Mouse (Mus musculus): ENCODE results near the gene Mrgpra2a. TPM values are rescaled to one million over a fixed set of nuclear protein-coding genes. Genes with fewer than 3 reads are reported as not detected.
"Not testable (repeated sequence)": the region's sequence is repeated elsewhere in the genome, so short reads cannot be mapped to it uniquely, and the experiment has no call there.

Mrgpra2a gene
- polyA plus RNA-seq, 2 experiments, result not detected

DNA sequence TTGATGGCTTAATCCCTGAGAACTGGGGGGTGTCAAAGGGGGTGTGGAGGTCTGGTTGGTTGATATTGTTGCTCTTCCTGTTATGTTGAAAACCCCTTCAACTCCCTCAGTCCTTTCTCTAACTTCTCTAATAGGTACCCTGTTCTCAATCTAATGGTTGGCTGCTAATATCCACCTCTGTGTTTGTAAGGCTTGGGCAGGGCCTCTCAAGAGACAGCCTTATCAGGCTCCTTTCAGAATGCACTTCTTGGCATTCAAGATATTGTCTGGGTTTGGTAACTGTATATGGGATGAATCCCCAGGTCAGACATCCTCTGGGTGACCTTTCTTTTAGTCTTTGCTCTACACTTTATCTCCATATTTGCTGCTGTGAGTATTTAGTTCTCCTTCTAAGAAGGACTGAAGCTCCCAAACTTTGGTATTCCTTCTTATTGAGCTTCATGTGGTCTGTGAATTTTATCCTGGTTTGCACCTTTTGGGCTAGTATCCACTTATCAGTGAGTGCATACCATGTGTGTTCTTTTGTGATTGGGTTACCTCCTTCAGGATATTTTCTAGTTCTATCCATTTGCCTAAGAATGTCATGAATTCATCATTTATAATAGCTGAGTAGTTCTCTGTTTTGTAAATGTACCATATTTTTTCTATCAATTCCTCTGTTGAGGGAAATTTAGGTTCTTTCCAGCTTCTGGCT is 24.0 kb downstream of the Mrgpra2a start:
- H3K4me3 ChIP-seq (replicated peaks; ENCODE audit: low read length); DNase-seq (ENCODE audit: low spot score); ATAC-seq (ENCODE audit: low FRiP score, low read depth); H3K27me3 ChIP-seq (ENCODE audit: control insufficient read depth, insufficient read depth, low read length); H3K27ac ChIP-seq (replicated peaks; ENCODE audit: low read depth, low read length); H3K4me2 ChIP-seq (replicated peaks; ENCODE audit: low read depth, low read length, severe bottlenecking); H3K9ac ChIP-seq (ENCODE audit: low read depth, low read length, severe bottlenecking); H3K9me3 ChIP-seq (ENCODE audit: control insufficient read depth, low read length); H3K36me3 ChIP-seq (ENCODE audit: control insufficient read depth, insufficient read depth, low read length); H3K4me1 ChIP-seq (ENCODE audit: control insufficient read depth, insufficient read depth, low read length): not testable (repeated sequence)

DNA sequence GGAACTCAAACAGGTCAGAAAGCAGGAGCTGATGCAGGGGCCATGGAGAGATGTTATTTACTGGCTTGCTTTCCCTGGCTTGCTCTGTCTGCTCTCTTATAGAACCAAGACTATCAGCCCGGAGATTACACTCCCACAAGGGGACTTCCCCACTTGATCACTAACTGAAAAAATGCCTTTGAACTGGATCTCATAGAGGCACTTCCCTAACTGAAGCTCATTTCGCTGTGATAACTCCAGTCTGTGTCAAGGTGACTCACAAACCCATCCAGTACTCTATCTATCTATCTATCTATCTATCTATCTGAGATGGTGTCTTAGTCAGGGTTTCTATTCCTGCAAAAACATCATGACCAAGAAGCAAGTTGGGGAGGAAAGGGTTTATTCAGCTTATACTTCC is 41.3 kb downstream of the Mrgpra2a start:
- Histone ChIP-seq H3K36me3 (ENCODE audit: control insufficient read depth, insufficient read depth, low read length) (no peaks in the 10 kb centered on the region), H3K27ac (replicated peaks; ENCODE audit: low read depth, low read length) (no peak overlapping the region), H3K9me3 (ENCODE audit: control insufficient read depth, low read length) (0 out of 2 replicates have a peak, but pooled peaks cover 10% of the 10 kb centered on the region), H3K4me1 (ENCODE audit: control insufficient read depth, insufficient read depth, low read length) (no peaks in the 10 kb centered on the region), H3K9ac (ENCODE audit: low read depth, low read length, severe bottlenecking) (no peak overlapping the region), H3K4me2 (replicated peaks; ENCODE audit: low read depth, low read length, severe bottlenecking) (no peak overlapping the region), H3K27me3 (ENCODE audit: control insufficient read depth, insufficient read depth, low read length) (no peaks in the 10 kb centered on the region), H3K4me3 (replicated peaks; ENCODE audit: low read length) (no peak overlapping the region)
- ATAC-seq (ENCODE audit: low FRiP score, low read depth) (no peak), DNase-seq (ENCODE audit: low spot score) (no peak)
- WGBS, result 52% methylated on average over 2 of the region's 2 CpGs
- no peak for TF ChIP-seq POLR2A (IDR thresholded peaks at IDR 0.05; ENCODE audit: borderline replicate concordance, extremely low read depth, insufficient read depth, insufficient read length)

GRCm38 (mm10) chr7:47409545-47409944 is 42.4 kb downstream of the Mrgpra2a start:
- H3K9me3 ChIP-seq (ENCODE audit: control insufficient read depth, low read length), result 0 out of 2 replicates have a peak, but pooled peaks cover 10% of the 10 kb centered on the region
- H3K27me3 ChIP-seq (ENCODE audit: control insufficient read depth, insufficient read depth, low read length), result no peaks in the 10 kb centered on the region
- no peak overlapping the region for H3K9ac ChIP-seq (ENCODE audit: low read depth, low read length, severe bottlenecking)
- H3K4me1 ChIP-seq (ENCODE audit: control insufficient read depth, insufficient read depth, low read length), result no peaks in the 10 kb centered on the region
- no peak for ATAC-seq (ENCODE audit: low FRiP score, low read depth)
- DNase-seq (ENCODE audit: low spot score), result no peak
- H3K4me3 ChIP-seq (replicated peaks; ENCODE audit: low read length), result no peak overlapping the region
- 41% methylated on average over 1 of the region's 1 CpGs for WGBS
- H3K4me2 ChIP-seq (replicated peaks; ENCODE audit: low read depth, low read length, severe bottlenecking), result no peak overlapping the region
- H3K27ac ChIP-seq (replicated peaks; ENCODE audit: low read depth, low read length), result no peak overlapping the region
- H3K36me3 ChIP-seq (ENCODE audit: control insufficient read depth, insufficient read depth, low read length), result no peaks in the 10 kb centered on the region
- no peak for TF ChIP-seq POLR2A (IDR thresholded peaks at IDR 0.05; ENCODE audit: borderline replicate concordance, extremely low read depth, insufficient read depth, insufficient read length)

GRCm38 (mm10) chr7:47401125-47401524 is 50.8 kb downstream of the Mrgpra2a start:
- H3K4me3 ChIP-seq (replicated peaks; ENCODE audit: low read length), result no peak overlapping the region
- no peaks in the 10 kb centered on the region for H3K36me3 ChIP-seq (ENCODE audit: control insufficient read depth, insufficient read depth, low read length)
- 0 out of 2 replicates have a peak, but pooled peaks cover 6% of the 10 kb centered on the region for H3K9me3 ChIP-seq (ENCODE audit: control insufficient read depth, low read length)
- no peak overlapping the region for H3K4me2 ChIP-seq (replicated peaks; ENCODE audit: low read depth, low read length, severe bottlenecking)
- no peaks in the 10 kb centered on the region for H3K4me1 ChIP-seq (ENCODE audit: control insufficient read depth, insufficient read depth, low read length)
- DNase-seq (ENCODE audit: low spot score), result no peak
- no peak for TF ChIP-seq POLR2A (IDR thresholded peaks at IDR 0.05; ENCODE audit: borderline replicate concordance, extremely low read depth, insufficient read depth, insufficient read length)
- ATAC-seq (ENCODE audit: low FRiP score, low read depth), result no peak
- no peak overlapping the region for H3K9ac ChIP-seq (ENCODE audit: low read depth, low read length, severe bottlenecking)
- no peak overlapping the region for H3K27ac ChIP-seq (replicated peaks; ENCODE audit: low read depth, low read length)
- no peaks in the 10 kb centered on the region for H3K27me3 ChIP-seq (ENCODE audit: control insufficient read depth, insufficient read depth, low read length)

Other genes starting within 250 kb of the Mrgpra2a start
- not detected in 2 replicates for gene Mrgpra6, start 247.2 kb downstream of the Mrgpra2a start, polyA plus RNA-seq (2012; rRNA removed)
- gene Mrgpra6, start 247.2 kb downstream of the Mrgpra2a start, polyA plus RNA-seq (2014; fragmentation: Nextera tagmentation; extraction: Ambion mirVana), result not detected in 2 replicates
- not detected in 2 replicates for gene Mrgpra9, start 199.3 kb downstream of the Mrgpra2a start, polyA plus RNA-seq (2012; rRNA removed)
- not detected in 2 replicates for gene Mrgpra9, start 199.3 kb downstream of the Mrgpra2a start, polyA plus RNA-seq (2014; fragmentation: Nextera tagmentation; extraction: Ambion mirVana)
- not detected in 2 replicates for gene Mrgpra1, start 97.9 kb downstream of the Mrgpra2a start, polyA plus RNA-seq (2012; rRNA removed)
- not detected in 2 replicates for gene Mrgpra1, start 97.9 kb downstream of the Mrgpra2a start, polyA plus RNA-seq (2014; fragmentation: Nextera tagmentation; extraction: Ambion mirVana)
- gene Mrgpra2b, start 76.7 kb upstream of the Mrgpra2a start, polyA plus RNA-seq (2012; rRNA removed), result 0.05 and 0.06 TPM in 2 replicates
- not detected in 2 replicates for gene Mrgpra2b, start 76.7 kb upstream of the Mrgpra2a start, polyA plus RNA-seq (2014; fragmentation: Nextera tagmentation; extraction: Ambion mirVana)
- gene Mrgpra3, start 149.2 kb upstream of the Mrgpra2a start, polyA plus RNA-seq (2012; rRNA removed), result not detected in 2 replicates
- not detected in 2 replicates for gene Mrgpra3, start 149.2 kb upstream of the Mrgpra2a start, polyA plus RNA-seq (2014; fragmentation: Nextera tagmentation; extraction: Ambion mirVana)

Data from limb, embryonic 14.5 days (tissue).